Mouse (Mus musculus) midbrain, embryonic 16.5 days (tissue): ENCODE data around the gene Slc24a2. TPM values are rescaled to one million over a fixed set of nuclear protein-coding genes. Genes with fewer than 3 reads are reported as not detected.

ENCODE experiments used
- ATAC-seq: fragments of 200-750 bp; cut with Nextera tagmentation; 2 replicates; pipeline ENCODE4 v1.8.0; 2017; ENCODE audit warnings: moderate TSS enrichment
- H3K27ac ChIP-seq: fragments of 300-500 bp; sonication (generic); 2 replicates; pipeline ENCODE4 v1.5.1; 2014; ENCODE audit warnings: mild to moderate bottlenecking, low read length, mixed read lengths
- H3K27me3 ChIP-seq: fragments of 300-500 bp; sonication (generic); 2 replicates; pipeline ENCODE4 v1.6.1; 2014; ENCODE audit warnings: low read depth, low read length, mixed read lengths; ENCODE audit not compliant: control insufficient read depth, insufficient read depth
- H3K36me3 ChIP-seq: fragments of 300-500 bp; sonication (generic); 2 replicates; pipeline ENCODE4 v1.6.1; 2014; ENCODE audit warnings: mild to moderate bottlenecking, low read length, moderate library complexity, mixed read lengths; ENCODE audit not compliant: control insufficient read depth, insufficient read depth
- H3K4me1 ChIP-seq: fragments of 300-500 bp; sonication (generic); 2 replicates; pipeline ENCODE4 v1.6.1; 2014; ENCODE audit warnings: mild to moderate bottlenecking, low read length, mixed read lengths; ENCODE audit not compliant: control insufficient read depth, insufficient read depth
- H3K4me2 ChIP-seq: fragments of 300-500 bp; sonication (generic); 2 replicates; pipeline ENCODE4 v1.6.1; 2014; ENCODE audit warnings: mild to moderate bottlenecking, low read length, mixed read lengths
- H3K4me3 ChIP-seq: fragments of 300-500 bp; sonication (generic); 2 replicates; pipeline ENCODE4 v1.5.1; 2014; ENCODE audit warnings: low read depth, mild to moderate bottlenecking, low read length, moderate library complexity, mixed read lengths
- H3K9ac ChIP-seq: fragments of 300-500 bp; sonication (generic); 2 replicates; pipeline ENCODE4 v1.6.1; 2014; ENCODE audit warnings: low read depth, low read length, mixed read lengths
- H3K9me3 ChIP-seq: fragments of 300-500 bp; sonication (generic); replicated peaks from 2 replicates; pipeline ENCODE4 v1.6.1; 2014; ENCODE audit warnings: mild to moderate bottlenecking, low read length, mixed read lengths; ENCODE audit not compliant: control insufficient read depth, poor library complexity, severe bottlenecking
- WGBS: fragments of 180-500 bp; shearing (Covaris S2); extraction: QIAGEN DNeasy Blood & Tissue Kit; methylation state at CpG from one replicate; pipeline ENCODE4 v1.1.7; 2014; 5-methylcytosine and 5-hydroxymethylcytosine counted together
- polyA plus RNA-seq: library from polyadenylated mRNA; unstranded; fragments of >200 nt; fragmentation: Nextera tagmentation; extraction: Ambion mirVana; gene quantifications from 2 replicates; pipeline ENCODE4 v1.2.1, GENCODE M21; 2015

Slc24a2 gene
- polyA plus RNA-seq, 1 experiment from 2014 or later = 4.5 TPM

DNA sequence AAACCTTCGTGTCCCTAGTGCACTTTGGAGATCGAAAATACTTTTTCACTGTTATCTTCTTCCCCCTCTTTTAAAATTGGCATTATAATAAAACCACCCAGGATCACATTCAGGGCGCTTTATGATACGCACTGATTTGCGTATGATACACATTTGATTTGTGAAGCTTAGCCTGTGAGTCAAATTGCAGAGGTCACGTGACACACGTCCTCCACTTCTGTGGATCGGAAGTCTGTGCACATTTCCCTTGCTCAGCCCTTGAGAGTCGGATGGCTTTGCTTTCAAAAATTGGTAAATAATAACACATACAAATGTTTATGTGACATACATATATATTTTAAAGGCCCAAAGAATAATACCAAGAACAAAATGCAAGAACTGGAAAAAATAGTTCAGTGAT lies 294.1 kb downstream of the Slc24a2 start:
- WGBS = 95% methylated on average over 9 of the region's 9 CpGs
- Histone ChIP-seq H3K27ac (no peak overlapping the region), H3K9me3 (no peaks in the 10 kb centered on the region), H3K4me2 (no peak overlapping the region), H3K27me3 (no peaks in the 10 kb centered on the region), H3K4me1 (no peaks in the 10 kb centered on the region), H3K9ac (no peak overlapping the region), H3K36me3 (0 out of 2 replicates have a peak, but pooled peaks cover 2% of the 10 kb centered on the region), H3K4me3 (no peak overlapping the region)
- ATAC-seq = no peak
